Mouse (Mus musculus): ENCODE results near the gene Veph1.

The Veph1 gene

DNA sequence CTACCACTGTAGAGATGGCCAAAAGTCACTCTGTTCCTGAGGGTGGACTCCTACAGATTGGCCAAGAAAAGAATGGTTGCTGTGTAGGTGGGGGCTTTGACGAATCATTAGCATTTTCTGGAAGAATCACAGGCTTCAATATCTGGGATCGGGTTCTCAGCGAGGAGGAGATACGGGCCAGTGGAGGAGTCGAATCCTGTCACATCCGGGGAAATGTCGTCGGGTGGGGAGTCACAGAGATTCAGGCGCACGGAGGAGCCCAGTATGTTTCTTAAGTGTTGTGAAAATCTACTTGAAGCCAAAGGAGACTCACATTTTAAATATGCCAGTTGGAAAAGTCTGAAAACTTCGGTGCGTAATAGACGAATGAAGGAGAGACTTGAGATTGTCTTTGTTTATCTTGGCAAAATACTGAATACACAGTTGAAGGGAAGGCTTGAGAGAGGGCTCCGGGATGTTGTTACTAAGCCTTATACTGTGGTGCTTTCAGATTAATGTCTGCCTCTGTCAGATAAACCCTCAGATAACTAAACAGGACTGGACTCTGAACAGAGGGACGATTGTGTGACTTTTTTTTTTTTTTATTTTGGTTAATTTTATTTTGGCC, 71.6 kb downstream of the Veph1 start:
- DNase-seq (ENCODE audit: low spot score in 2 of 2): no peak

- no peak for DNase-seq (ENCODE audit: low spot score in 2 of 2)
Measured at GRCm38 (mm10) chr3:66221243-66221611, 75.4 kb downstream of the Veph1 start.

DNA sequence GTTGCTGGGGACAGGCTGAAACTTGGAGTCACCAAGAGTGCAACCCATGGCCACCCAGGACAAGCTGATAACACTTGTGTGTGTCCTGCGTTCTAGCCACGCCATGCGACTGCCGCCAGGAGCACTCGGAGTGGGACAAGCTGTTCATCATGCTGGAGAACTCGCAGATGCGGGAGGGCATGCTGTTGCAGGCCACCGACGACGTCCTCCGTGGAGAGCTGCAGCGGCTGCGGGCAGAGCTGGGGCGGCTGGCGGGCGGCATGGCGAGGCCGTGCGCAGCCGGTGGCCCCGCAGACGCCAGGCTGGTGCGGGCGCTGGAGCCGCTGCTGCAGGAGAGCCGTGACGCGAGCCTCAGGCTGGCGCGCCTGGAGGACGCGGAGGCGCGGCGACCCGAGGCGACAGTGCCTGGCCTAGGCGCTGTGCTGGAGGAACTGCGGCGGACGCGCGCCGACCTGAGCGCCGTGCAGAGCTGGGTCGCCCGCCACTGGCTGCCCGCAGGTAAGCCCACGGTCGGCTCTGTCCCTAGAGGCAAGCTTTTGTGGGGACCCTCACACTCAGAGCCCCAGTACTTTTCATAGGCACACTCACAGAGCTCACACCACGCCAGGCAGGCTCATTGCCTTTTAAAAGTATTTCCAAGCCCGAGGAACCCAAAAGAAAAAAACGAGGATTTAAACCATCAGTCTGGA, 75.9 kb downstream of the Veph1 start:
- peak in 1 of 2 experiments; percentile 25 for DNase-seq (ENCODE audit: low spot score in 2 of 2)

GRCm38 (mm10) chr3:66219655-66220191, 76.9 kb downstream of the Veph1 start, which contains the start of gene Ptx3:
Gene Ptx3 (plus strand): TSS chr3:66219910.
- DNase-seq (ENCODE audit: low spot score in 2 of 2): no peak

DNA sequence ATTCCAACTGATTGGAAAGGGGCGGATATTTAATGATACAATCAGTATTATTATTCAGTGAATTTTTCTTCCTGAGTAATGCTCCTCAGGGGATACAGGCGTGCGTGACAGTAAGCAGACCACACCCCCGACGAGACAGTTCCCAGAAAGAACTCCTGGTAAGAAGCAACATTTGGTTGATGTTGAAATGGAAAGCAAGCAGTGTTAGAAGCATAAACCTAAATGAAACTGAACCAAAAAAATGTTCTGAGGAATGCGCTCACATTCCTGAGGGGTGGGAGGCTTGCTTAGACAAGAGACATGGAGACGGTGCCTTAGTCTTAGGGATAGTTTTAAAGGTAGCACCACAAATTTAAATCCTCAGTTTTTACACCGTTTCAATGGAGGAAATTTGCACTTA, 80.9 kb downstream of the Veph1 start:
- DNase-seq (ENCODE audit: low spot score in 2 of 2): no peak

DNA sequence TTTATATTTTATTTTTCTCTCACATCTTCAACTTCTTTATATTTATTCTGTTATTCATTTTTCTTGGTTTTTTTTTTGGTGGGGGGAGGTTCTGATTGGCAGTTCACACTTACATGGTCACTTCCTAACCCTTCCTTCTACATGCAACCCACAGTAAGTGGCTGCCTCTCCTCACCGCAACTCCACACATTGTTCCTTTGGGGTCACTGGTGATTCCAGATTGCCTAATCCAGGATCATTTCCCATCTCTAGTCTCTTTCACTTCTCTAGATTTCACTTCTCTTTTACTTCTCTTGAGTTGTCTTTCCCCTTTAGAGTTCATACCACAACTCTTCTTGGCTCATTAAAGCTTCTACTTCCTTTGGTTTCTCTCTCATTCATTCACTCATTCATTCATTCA, 83.1 kb downstream of the Veph1 start:
- DNase-seq (ENCODE audit: low spot score in 2 of 2): no peak

GRCm38 (mm10) chr3:66208836-66209573, 87.6 kb downstream of the Veph1 start:
- DNase-seq (ENCODE audit: low spot score in 2 of 2): no peak

- DNase-seq (ENCODE audit: low spot score in 2 of 2): no peak
Measured at GRCm38 (mm10) chr3:66193910-66194562, 102.6 kb downstream of the Veph1 start.

DNA sequence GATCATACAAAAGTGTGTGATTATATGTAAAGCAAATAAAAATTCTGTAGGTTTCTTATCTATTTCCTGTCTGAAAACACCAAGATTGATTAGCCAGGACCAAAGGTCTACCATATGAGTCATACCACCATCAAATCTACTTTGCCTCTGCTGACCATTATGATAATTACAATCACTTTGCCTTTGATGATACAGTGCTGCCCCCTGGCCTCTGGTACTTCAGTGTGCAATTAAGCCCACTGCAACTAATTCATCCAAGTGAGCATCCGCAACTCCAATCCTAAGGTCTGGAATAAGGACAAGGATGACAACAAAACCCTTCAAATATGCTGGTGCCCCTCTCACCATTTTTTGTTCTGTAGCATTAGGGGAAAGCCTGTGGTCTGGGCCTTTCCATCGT, 117.0 kb downstream of the Veph1 start:
- DNase-seq (ENCODE audit: low spot score in 2 of 2): no peak

GRCm38 (mm10) chr3:66172907-66173306, 123.7 kb downstream of the Veph1 start:
- no peak for DNase-seq (ENCODE audit: low spot score in 2 of 2)

GRCm38 (mm10) chr3:66169873-66170538, 126.6 kb downstream of the Veph1 start:
- DNase-seq (ENCODE audit: low spot score in 2 of 2): no peak

GRCm38 (mm10) chr3:66166606-66167290, 129.9 kb downstream of the Veph1 start:
- no peak for DNase-seq (ENCODE audit: low spot score in 2 of 2)

GRCm38 (mm10) chr3:66165026-66165425, 131.6 kb downstream of the Veph1 start:
- DNase-seq (ENCODE audit: low spot score in 2 of 2): no peak

- no peak for DNase-seq (ENCODE audit: low spot score in 2 of 2)
Measured at GRCm38 (mm10) chr3:66164585-66164984, 132.1 kb downstream of the Veph1 start.

DNA sequence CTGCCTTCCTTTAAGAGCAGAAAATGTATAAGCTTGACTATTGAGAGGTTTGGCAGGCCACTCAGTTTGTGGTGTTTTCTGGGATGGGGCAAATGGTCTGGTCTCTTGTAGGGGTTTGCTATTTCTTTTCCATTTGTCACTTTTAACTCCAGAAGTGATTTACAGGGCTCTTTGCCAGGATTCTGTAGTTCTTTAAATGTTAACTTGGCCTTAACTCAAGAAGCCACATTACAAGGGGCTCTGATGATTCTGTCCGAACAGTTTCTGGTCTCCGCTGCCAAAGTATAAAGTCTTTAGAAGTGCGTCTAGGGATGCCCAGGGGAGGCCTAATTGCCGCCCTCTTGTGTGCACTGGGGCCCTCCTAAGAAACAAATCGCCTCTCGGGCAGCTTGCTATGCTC, 134.0 kb downstream of the Veph1 start:
- no peak for DNase-seq (ENCODE audit: low spot score in 2 of 2)

DNA sequence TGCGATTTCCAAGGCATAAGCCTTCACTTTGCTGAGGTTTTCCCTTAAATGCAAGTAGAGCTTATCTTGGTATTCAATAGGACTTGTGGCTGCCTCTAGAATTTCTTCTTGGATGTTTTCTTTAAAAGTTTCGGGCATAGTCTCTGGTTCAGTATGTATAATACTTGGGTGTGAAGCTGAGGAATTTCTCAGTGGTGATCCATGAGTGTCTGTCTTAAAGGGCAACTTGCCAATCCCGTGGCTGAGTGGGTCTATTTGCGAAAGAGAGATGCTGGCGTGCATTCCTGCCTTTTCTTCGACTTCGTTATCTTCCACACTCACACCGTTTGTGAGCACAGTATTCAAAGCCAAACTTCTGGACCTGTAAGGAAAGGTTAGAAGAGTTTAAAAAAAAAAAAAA, 138.7 kb downstream of the Veph1 start:
- no peak for DNase-seq (ENCODE audit: low spot score in 2 of 2)

- no peak for DNase-seq (ENCODE audit: low spot score in 2 of 2)
Measured at GRCm38 (mm10) chr3:66137601-66138000, 159.0 kb downstream of the Veph1 start.

DNA sequence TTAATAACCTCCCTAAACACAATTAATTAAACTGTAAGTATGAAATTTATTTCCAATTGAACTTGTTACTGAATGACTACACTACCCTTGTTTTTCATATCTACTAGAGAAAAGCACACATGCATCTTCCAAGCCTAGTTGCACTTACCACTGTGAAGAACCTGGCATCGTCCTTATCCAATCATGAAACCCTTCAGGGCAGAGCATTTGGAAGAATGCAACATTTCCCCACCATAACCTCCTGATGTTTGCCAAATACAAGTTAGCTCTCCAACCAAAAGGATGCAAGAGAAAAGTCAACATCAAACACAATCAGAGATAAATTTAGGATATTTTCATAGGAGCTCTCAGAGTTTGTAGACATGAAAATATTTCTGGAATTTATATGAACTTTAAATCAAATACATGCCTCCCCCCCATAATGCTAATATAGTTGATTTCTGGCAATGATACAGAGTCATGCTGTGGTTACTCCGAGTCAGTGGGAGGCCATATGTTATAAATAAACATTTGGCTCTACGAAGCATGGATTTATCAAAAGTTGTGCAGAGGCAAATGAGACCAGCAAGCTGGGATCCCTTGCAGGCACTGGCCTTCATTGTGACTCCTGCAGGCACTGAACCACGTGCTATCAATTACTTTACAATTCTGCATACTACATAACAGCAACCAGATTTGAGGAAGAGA, 165.2 kb downstream of the Veph1 start:
- DNase-seq (ENCODE audit: low spot score in 2 of 2): no peak

DNA sequence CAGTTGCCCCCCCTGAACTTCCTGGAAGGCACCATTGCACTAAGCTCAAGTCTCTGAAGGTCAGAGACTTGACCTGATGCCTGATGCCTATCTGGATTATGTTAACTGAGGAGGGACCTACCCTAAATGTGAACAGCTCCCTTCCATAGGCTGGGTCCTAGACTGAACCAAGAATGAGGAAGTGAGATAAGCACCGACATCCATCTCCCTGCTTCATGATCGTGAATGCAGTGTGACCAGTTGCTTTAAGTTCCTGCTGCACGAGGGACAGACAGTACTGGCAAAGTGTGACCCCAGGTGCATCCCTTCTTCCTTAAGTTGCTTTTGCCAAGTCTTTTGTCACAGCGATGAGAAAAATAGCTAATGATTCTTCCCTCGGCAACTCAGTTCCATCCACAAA, 166.9 kb downstream of the Veph1 start:
- DNase-seq (ENCODE audit: low spot score in 2 of 2): no peak

GRCm38 (mm10) chr3:66105493-66105892, 191.1 kb downstream of the Veph1 start:
- DNase-seq (ENCODE audit: low spot score in 2 of 2): no peak

- no peak for DNase-seq (ENCODE audit: low spot score in 2 of 2)
Measured at GRCm38 (mm10) chr3:66102599-66102932, 194.1 kb downstream of the Veph1 start.
